Mouse (Mus musculus) monocyte, adult 2 months (primary cell): ENCODE results near the gene Clca3a1.
"Not testable (repeated sequence)": the region's sequence is repeated elsewhere in the genome, so short reads cannot be mapped to it uniquely, and the experiment has no call there.

ENCODE experiments used
- DNase-seq, 2 experiments: peaks; one replicate each; pipeline ENCODE4 v3.0.0; 2022; ENCODE audit warnings: low spot score in 2 of 2, low read depth in 1 of 2

The Clca3a1 gene

DNA sequence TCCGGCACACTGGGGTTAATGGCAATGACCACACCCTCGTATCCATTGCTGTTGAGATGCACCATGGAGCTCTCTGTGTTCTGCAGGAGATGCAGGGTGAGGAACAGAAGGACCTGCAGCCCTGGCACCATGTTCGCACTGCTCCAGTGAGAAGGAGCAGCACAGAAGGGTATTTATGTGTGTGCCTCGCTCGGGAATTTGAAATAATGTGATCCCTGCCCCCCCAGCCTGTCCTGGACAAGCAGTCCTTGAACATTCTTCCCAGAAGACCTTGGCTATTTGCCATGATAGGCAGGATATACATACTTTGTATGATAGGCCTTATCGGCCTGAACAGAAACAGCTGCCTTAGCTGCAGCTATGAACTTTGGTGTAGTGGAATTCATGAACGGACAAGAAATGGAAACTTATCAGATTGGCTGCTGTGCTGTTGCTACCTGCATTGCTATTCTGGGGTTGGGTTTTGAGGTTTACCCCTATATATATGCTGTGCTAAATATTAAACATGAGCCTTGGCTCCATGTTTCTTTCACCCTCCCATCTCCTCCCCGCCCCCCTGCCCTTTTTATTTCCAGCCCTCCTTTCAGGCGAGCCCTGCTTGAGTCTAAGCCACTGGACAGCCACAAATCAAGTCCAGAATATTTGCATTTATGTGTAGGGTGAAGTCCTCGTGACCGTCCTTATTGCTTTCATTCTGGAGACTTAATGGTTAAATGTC, at the start of gene Clca3a1:
TSS of gene Clca3a1 (minus strand) at position 386 of the 718 bp plus-strand sequence.
- DNase-seq, result no peak

DNA sequence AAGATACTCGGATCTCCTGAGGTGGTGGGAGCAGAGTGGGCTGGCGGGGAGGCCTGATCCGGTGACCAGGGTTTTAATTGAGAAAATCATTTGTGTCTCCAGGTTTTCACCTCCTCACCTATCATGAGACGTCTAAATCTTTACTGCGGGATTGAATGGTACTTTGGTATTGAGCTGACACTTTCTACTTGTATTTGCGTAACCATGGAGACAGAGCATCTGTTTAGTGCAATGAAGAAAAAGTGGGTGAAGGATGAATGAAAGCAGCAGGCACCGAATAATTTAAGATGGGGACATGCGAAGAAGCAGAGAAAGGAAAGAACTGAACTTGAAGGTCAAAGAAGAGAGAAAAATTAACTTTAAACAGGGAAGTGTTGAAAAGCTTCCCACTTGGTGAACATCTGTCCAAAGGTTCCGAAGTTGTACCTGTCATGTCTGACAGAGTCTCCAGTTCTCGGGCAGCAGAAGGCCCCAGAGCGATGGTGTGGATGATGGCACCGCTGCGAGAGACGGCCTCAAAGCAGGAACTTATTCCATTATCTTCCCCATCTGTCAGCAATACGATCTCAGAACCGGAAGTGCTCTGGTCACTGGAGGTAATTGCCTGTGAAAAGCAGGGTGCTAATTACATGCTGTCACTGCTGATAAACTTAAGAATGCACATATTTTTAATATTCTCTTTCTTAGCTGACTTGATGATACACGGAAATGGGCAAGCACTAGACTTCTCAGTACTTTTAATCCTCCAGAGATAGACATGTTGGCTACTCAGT, 47.6 kb upstream of the Clca3a1 start:
- DNase-seq, result not testable (repeated sequence)

DNA sequence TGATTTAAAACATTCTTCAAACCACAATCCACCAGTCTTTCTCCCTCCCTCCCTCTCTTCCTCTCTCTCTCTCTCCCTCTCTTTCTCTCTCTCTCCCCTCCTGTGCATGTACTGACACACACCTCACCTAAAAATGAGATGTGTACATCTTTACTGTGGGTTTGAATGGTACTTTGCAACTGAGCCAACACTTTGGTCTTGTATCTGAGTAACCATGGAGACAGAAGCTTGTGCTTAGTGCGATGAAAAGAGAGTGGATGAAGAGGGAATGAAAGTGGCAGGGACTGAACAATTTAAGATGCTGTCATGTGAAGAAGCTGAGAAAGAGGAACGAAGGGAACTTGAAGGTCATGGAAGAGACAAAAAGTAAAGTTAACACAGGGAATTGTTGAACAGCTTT, 45.8 kb upstream of the Clca3a1 start:
- DNase-seq, result not testable (repeated sequence)

DNA sequence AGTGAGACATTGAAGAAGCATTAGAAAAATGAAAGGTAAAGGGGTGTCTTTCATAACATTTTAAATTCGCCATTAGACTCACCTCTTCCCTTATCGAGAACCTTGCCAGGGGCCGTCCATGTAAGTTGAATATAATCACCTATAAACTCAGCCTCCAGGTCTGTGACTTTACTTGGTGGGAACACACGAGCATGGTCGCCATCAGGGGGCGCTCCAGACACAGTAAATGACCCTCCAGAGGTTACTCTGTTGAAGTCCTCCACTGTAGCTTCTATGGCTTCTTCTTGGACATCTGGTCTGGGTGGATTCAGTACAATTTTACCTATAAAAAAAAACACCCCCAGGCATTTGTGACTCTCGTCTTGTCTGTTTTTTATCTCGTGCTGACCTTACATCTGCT, 41.1 kb upstream of the Clca3a1 start:
- no peak for DNase-seq

DNA sequence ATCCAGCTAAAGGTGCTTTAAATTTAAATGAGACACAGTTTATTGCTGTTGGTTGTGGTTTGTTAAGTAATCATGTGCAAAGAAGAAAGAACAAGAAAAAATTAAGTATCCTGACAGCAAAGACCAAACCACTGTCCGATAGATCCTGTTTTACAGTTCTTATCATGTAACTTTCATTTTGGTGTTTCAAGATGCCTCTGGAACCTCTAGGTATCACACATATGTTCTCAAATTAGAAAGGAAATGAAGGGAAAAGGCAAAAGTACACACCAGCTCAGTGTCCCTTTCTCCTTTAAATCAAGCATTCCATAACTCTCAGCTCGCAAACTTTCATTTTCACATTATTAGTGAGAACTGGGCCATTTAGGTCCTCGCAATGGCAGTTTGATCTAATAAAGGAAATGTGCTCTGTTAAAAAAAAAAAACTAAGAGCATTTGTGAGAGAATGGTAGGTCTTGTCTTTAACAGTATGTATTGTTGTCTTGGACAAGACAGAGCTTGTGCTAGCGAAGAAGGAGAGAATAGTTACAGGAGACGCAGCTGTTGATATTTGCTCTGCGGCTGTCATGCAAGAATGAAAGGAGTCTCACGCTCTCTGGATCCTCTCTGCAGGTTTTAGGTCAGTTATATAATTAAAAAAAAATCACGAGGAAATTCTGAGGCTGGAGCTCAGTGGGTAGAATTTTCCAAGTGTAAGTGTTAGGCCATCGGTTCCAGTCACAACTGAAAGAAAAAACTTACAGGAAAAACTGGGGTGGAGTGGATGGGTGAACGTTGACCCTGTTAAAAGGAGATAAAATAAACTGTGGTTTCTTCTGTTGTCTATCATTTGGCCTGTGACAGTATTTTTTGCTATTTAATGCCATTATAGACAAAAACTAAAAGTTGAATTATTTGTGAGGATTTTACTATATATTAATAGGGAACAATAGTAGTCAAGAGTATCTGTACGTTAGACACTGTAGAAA, 24.7 kb upstream of the Clca3a1 start:
- no peak for DNase-seq

DNA sequence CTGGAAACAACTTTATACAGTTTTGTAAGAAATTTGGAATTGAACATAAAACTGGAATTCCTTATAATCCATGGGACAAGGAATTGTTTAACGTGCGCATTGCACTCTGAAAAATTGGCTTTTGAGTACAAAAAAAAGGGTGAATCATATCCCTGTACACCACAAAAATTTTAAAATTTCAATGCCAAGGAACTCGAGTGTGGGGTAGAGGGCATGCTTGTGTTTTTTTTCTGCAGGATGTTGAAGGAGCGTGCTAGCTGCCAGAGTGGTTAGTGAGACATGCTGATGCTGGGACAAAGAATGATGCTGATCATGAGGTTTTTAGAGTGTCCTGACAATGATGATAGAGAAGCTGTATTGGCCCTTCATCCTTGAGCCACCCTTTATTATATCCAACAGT, 4.4 kb upstream of the Clca3a1 start:
- DNase-seq, result no peak

DNA sequence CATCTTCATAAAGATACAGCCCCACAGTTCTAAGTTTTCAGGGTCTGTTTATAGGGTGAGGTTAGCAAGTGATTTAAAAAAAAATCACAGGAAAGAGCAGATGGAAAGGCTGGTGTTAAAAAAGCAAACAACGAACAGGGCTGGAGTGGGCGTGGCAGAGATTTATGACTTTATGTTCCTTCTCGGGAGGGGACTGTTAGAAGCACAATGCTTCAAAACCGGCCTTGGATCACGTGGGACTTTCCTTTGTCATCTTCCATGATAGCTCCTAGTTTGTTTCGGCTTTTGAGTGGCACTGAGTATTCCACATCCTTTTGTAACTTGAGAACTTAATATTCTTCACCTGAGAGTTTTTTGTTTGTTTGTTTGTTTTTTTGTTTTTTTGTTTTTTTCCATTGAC, 677 bp upstream of the Clca3a1 start:
- no peak for DNase-seq

DNA sequence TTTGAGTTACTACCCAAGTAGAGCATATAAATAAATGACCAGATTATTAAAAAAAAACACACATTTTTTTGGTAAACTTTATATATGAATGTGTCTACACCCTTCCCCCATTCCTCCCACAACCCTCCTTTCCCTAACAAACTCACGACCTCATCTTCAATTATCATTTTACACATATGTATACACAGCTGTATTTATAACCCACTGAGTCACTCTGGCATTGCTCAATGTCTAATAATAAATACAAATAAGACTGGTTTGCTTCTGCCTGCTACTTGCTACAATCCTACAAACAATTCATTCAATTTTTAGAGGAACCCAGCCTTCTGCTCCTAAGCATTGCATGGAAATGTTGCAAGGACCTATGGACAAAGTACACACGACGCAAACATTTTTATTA, 1.1 kb downstream of the Clca3a1 start:
- no peak for DNase-seq

DNA sequence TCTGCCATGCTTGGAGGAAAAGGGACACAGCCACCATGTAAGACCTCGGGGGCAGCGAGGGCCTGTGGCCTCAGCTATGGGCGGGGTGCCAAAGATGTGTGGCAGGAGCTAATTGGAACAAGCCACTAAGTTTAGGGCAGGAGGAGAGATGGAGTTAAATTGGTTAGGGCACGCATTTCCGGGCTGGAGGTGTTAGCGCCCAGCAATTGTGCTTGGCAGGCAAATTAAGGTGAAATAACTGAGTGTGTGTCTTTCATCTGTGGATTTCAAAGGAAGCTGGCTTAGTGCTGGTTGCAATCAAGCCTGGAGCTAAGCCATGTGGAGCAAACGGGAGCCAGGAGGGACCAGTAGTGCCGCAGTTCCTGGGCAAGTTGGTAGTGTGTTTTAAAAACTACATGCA, 4.7 kb downstream of the Clca3a1 start:
- DNase-seq, result not testable (repeated sequence)

DNA sequence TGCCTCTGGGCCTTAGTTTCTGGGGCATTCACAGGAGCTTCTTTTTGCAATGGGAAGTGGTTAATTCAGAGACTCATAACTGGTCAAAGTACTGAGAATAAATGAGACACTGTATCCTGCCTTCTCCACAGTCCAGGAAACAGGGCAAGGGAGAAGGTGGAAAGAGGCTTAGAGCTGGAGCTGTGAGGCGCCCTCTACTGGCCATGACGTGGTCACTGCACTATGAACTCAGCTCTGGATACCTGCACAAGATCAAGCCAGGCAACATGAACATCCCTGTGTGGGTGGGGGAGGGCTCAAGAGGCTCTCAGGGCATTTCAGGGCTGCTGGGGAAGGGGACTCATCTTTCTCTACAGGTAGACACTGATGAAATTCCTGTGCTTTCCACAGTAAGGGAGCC, 7.7 kb downstream of the Clca3a1 start:
- DNase-seq, result no peak

DNA sequence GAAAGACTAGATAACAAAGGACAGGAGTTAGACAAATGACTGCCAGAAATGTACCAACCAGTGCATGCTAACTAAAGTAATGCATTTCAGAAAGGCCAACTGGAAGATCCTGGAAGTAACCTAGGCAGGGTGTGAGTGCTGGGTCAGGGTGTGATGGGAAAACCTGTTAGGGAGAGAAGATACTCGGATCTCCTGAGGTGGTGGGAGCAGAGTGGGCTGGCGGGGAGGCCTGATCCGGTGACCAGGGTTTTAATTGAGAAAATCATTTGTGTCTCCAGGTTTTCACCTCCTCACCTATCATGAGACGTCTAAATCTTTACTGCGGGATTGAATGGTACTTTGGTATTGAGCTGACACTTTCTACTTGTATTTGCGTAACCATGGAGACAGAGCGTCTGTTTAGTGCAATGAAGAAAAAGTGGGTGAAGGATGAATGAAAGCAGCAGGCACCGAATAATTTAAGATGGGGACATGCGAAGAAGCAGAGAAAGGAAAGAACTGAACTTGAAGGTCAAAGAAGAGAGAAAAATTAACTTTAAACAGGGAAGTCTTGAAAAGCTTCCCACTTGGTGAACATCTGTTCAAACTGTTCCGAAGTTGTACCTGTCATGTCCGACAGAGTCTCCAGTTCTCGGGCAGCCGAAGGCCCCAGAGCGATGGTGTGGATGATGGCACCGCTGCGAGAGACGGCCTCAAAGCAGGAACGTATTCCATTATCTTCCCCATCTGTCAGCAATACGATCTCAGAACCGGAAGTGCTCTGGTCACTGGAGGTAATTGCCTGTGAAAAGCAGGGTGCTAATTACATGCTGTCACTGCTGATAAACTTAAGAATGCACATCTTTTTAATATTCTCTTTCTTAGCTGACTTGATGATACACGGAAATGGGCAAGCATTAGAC, 11.5 kb downstream of the Clca3a1 start:
- DNase-seq, result not testable (repeated sequence)

DNA sequence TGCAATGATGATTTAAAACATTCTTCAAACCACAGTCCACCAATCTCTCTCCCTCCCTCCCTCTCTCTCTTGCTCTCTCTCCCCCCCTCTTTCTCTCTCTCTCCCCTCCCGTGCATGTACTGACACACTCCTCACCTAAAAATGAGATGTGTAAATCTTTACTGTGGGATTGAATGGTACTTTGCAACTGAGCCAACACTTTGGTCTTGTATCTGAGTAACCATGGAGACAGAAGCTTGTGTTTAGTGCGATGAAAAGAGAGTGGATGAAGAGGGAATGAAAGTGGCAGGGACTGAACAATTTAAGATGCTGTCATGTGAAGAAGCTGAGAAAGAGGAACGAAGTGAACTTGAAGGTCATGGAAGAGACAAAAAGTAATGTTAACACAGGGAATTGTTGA, 13.1 kb downstream of the Clca3a1 start:
- not testable (repeated sequence) for DNase-seq

DNA sequence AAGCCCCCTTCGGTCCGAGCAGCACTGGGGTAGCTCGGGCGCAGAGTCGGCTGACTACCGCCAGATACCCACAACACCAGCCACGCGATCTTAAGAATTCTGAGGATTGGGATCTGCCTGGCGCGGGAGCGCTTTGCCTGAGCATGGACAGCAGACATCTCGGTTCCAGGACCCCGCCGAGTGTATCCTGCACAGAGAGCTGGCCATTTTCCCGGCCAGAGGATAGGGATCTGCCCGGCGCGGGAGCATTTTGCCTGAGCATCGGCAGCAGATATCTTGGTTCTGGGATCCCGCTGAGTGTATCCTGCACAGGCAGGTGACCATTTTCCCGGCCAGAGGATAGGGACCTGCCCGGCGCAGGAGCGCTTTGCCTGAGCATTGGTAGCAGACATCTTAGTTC, 22.4 kb downstream of the Clca3a1 start:
- DNase-seq, result not testable (repeated sequence)

DNA sequence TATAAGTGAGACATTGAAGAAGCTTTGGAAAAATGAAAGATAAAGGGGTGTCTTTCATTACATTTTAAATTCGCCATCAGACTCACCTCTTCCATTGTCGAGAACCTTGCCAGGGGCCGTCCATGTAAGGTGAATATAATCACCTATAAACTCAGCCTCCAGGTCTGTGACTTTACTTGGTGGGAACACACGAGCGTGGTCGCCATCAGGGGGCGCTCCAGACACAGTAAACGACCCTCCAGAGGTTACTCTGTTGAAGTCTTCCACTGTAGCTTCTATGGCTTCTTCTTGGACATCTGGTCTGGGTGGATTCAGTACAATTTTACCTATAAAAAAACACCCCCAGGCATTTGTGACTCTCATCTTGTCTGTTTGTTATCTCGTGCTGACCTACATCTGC, 23.9 kb downstream of the Clca3a1 start:
- no peak for DNase-seq

DNA sequence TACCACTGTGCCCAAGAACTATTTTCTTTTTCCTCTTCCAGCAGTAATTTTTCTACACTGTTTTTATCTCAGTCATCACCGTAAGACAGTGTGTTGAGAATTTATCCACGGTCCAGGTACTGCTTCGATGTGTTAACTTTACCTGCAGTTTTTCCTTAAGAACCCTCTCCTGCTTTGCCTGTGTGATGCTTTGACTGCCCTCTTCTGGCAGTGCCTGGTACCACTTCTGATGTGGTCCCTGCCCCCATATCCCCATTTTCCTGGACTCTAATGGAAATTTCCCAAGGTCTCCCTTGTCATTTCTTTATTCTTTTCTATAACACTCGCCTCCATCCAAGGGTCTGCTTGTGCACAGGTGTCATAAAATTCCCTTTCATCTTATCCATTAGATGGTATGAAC, 37.3 kb downstream of the Clca3a1 start:
- DNase-seq, result no peak

DNA sequence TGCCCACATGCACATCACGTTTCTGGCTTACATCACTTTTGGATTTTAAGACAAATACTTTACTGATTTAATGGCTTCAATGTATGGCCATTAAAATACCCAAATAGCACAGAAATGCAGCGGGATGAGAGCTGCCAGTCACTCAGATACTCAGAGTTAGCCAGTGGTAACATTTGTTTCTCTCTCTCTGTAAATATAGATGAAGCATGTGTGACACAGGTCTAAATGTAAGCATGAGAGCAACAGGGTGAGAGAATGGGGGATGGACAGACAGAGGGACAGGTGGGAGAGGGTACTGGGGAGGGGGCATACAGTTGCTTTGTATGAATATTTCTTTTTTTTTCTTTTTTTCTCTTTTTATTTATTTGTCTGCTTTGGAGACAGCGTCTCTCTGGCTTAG, 38.2 kb downstream of the Clca3a1 start:
- DNase-seq, result not testable (repeated sequence)

DNA sequence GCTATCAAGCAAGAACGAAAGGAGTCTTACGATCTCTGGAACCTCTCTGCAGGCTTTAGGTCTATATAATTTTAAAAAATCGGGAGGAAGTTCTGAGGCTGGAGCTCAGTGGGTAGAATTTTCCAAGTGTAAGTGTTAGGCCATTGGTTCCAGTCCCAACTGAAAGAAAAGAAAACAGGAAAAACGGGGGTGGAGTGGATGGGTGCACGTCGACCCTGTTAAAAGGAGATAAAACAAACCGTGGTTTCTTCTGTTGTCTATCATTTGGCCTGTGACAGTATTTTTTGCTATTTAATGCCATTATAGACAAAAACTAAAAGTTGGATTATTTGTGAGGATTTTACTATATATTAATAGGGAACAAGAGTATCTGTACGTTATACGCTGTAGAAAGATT, 38.9 kb downstream of the Clca3a1 start:
- DNase-seq, result no peak

DNA sequence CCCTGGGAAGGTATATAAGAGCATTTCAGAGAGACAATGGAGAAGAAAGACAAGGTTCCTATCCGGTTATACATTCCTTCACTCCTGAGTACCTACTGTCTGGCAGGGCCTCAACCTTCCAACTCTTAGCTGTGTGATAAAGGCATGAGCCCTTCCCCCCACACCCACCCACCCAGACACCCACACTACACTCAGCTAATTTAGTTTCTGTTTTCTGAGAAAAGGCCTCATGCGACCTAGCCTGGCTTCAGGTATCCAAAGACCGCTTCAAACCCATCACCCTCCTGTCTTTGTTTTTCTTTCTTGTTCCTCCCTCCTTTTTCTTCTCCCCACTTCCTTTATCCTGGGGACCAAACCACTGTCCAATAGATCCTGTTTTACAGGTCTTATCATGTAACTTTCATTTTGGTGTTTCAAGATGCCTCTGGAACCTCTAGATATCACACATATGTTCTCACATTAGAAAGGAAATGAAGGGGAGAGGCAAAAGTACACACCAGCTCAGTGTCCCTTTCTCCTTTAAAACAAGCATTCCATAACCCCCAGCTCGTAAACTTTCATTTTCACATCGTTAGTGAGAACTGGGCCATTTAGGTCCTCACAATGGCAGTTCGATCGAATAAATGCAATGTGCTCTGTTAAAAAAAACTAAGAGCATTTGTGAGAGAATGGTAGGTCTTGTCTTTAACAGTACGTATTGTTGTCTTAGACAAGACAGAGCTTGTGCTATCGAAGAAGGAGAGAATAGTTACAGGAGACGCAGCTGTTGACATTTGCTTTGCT, 39.5 kb downstream of the Clca3a1 start:
- no peak for DNase-seq

DNA sequence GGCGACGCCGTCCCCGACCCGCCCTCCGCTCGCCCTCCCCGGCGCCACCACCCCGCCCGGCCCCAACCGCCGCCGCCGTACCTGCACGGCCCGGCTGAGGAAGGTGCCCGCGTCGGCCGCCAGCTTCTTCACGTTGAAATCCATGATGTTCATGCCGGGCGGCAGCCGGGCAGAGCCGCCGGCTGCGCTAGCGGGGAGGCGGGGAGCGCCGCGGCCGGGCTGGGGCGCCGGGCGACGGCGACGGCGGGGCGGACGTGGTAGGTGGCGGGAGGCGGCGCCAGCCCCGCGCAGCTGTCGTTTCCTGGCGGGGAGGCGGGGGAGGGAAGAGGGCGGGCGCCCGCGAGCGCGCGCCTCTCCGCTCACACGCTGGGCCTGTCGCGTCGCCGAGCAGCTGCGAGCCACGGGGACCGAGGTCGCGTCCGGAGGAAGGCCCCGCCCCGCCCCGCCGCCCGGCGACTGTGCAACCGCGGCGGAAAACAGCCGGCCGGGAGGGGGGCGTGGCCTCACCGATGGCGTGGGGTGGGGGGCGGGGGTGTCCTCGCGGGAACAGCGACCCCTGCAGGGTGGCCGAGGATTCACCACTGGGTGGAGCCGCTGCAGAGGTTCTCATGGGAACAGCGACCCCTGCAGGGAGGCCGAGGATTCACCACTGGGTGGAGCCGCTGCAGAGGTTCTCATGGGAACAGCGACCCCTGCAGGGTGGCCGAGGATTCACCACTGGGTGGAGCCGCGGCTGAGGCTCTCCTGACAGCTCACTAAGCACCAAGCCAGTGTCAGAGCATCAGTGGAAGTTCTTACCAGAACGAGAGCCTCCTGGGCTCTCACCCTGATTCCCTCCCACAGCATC, 40.7 kb downstream of the Clca3a1 start, which contains the start of gene Sh3glb1:
TSS of gene Sh3glb1 (minus strand) at position 435 of the 847 bp plus-strand sequence.
- DNase-seq, result peak; percentile 87 to 98
